Mouse (Mus musculus) liver, adult 2 months (tissue): Measurements from ENCODE around the gene Cbln3.

Experiments used
- CTCF ChIP-seq: fragments of 200-500 bp; IDR thresholded peaks from 2 replicates; pipeline ENCODE4 v1.5.1; 2011; ENCODE audit warnings: low read depth, low read length, control low read depth
- POLR2A ChIP-seq: fragments of 200-500 bp; IDR thresholded peaks from 2 replicates; pipeline ENCODE4 v1.6.1; 2011; ENCODE audit warnings: low read length, control low read depth; ENCODE audit not compliant: insufficient read depth; ENCODE audit errors: extremely low read depth

GRCm38 (mm10) chr14:55900414-55900755 lies 16.2 kb upstream of the Cbln3 start:
- TF ChIP-seq CTCF (no peak), POLR2A (no peak)
